Mouse (Mus musculus) intestine, embryonic 14.5 days (tissue): ENCODE measurements around the gene Dok1. TPM values are rescaled to one million over a fixed set of nuclear protein-coding genes. Genes with fewer than 3 reads are reported as not detected.

Experiments used
- ATAC-seq: fragments of 200-750 bp; cut with Nextera tagmentation; replicated peaks from 2 replicates; pipeline ENCODE4 v1.8.0; 2017; ENCODE audit warnings: low read depth, moderate number of reproducible peaks, moderate TSS enrichment, moderate library complexity; ENCODE audit not compliant: low FRiP score, low TSS enrichment
- DNase-seq: peaks from one replicate; pipeline ENCODE4 v3.0.0-alpha.2; 2018; ENCODE audit warnings: low spot score
- H3K27ac ChIP-seq: fragments of 300-500 bp; sonication (generic); 2 replicates; pipeline ENCODE4 v1.5.1; 2014; ENCODE audit warnings: low read depth, mild to moderate bottlenecking, control low read depth
- H3K27me3 ChIP-seq: fragments of 300-500 bp; sonication (generic); replicated peaks from 2 replicates; pipeline ENCODE4 v1.6.1; 2014; ENCODE audit warnings: low read length, control low read depth; ENCODE audit not compliant: control insufficient read depth, insufficient read depth
- H3K36me3 ChIP-seq: fragments of 300-500 bp; sonication (generic); 2 replicates; pipeline ENCODE4 v1.6.1; 2014; ENCODE audit warnings: low read length, control low read depth; ENCODE audit not compliant: control insufficient read depth, insufficient read depth
- H3K4me1 ChIP-seq: fragments of 300-500 bp; sonication (generic); replicated peaks from 2 replicates; pipeline ENCODE4 v1.6.1; 2014; ENCODE audit warnings: low read length, control low read depth, mixed read lengths; ENCODE audit not compliant: control insufficient read depth, insufficient read depth
- H3K4me2 ChIP-seq: fragments of 300-500 bp; sonication (generic); 2 replicates; pipeline ENCODE4 v1.6.1; 2014; ENCODE audit warnings: low read length
- H3K4me3 ChIP-seq: fragments of 300-500 bp; sonication (generic); 2 replicates; pipeline ENCODE4 v1.5.1; 2014; ENCODE audit warnings: low read depth, low read length, control low read depth, mixed read lengths
- H3K9ac ChIP-seq: fragments of 300-500 bp; sonication (generic); 2 replicates; pipeline ENCODE4 v1.6.1; 2014; ENCODE audit warnings: mild to moderate bottlenecking, low read length
- H3K9me3 ChIP-seq: fragments of 300-500 bp; sonication (generic); 2 replicates; pipeline ENCODE4 v1.6.1; 2016; ENCODE audit warnings: low read length, control low read depth; ENCODE audit not compliant: control insufficient read depth
- WGBS: fragments of 180-500 bp; shearing (Covaris S2); extraction: QIAGEN DNeasy Blood & Tissue Kit; methylation state at CpG from one replicate; pipeline ENCODE4 v1.1.7; 2014; 5-methylcytosine and 5-hydroxymethylcytosine counted together
- polyA plus RNA-seq: library from polyadenylated mRNA; unstranded; fragments of >200 nt; fragmentation: Nextera tagmentation; extraction: Ambion mirVana; gene quantifications from 2 replicates; pipeline ENCODE4 v1.2.1, GENCODE M21; 2014

Dok1 gene
- polyA plus RNA-seq, 1 experiment from 2014 or later = 7.6 TPM

DNA sequence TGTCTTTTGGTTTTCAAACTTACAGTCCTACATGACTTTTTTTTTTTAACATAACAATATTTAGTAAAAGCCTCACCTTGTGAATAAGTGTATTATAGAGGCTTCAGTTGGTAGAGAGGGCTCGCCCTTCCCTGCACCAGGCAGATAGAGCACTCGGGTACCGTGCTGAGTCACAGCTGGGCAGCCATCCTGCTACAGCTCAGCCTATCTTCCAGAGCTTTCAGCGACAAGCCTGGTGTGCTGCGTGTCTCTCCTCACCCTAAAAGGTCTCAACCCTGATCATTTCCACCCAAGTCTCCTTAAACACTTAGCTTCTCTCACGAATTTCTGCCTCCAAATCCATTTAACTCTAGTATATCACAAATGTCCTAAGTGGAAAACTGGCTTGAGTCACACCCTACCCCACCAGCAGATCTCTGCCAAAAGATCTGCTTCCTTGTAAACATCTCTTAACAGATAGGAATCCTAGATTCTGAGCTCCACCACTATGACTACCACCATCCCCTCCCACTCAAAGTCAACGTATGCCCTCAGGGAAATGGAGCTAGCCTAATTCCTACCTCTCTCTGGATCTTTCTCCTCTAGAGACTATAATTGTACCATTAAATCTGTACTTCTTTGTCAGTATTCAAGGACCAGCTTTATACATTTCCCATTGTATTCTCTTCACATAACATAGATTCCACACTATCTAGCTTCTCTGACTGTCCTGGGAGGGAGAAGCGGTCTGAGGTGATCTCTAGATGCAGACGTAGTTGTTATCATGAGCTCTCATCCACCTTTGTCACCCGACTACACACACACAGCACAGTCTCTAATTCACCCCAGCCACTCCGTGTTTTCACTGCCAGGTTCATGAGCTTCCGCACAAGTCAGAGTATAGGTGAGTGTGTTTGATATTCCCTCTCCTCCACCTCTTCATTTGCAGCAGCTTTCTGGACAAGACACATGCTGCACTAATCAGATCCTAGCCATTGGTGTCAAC, 18.5 kb downstream of the Dok1 start:
- no peak overlapping the region for H3K27ac ChIP-seq
- WGBS = 65% methylated on average over 12 of the region's 12 CpGs
- no peak for ATAC-seq

DNA sequence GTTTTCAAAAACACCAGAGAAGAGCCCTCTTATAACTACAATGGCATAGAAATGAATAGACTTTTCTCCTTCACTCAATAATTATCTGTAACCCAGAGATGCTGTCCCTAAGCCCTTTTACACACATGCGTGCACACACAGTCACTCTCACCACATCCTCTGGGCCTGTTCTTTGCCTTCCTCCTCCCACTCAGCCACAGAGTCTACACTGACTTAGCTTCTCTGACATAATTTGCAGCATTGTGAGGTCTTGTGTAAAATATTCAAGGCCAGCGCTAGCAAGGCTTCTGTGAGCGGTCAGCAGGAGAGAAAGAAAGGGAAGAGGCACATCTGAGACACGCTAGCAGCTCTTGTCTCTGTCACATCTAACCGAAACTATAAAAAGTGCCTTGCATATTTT, 19.8 kb downstream of the Dok1 start:
- WGBS = 74% methylated on average over 5 of the region's 5 CpGs
- no peak overlapping the region for H3K27ac ChIP-seq

More for the DNA sequence above, 18.5 kb downstream of the Dok1 start:
- Histone ChIP-seq H3K9ac (no peak overlapping the region), H3K4me1 (0 out of 2 replicates have a peak, but pooled peaks cover 2% of the 10 kb centered on the region), H3K4me2 (no peak overlapping the region), H3K9me3 (no peaks in the 10 kb centered on the region), H3K36me3 (no peaks in the 10 kb centered on the region), H3K27me3 (0 out of 2 replicates have a peak, but pooled peaks cover 4% of the 10 kb centered on the region), H3K4me3 (no peak overlapping the region)
- no peak for DNase-seq

DNA sequence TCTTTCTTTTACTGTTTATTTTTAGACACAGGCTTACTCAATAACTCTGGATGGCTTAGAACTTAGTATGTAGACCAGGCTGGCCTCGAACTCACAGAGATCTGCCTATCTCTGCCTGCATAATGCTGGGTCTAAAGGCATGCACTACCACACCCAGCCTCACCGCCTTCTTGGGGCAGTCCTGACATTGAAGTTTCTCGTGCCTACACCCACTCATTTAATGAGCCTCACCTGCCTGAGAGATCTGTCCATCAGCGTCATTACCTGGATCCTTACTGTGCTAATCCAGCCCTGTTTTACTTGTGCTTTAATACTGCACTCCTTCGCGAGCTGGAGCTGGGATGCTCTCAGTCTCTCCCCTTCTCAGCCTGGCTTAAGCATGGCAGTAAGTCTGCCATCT, 21.5 kb downstream of the Dok1 start:
- H3K27ac ChIP-seq = no peak overlapping the region
- 0 out of 2 replicates have a peak, but pooled peaks cover 2% of the 10 kb centered on the region for H3K4me1 ChIP-seq
- 0 out of 2 replicates have a peak, but pooled peaks cover 4% of the 10 kb centered on the region for H3K27me3 ChIP-seq
- no peaks in the 10 kb centered on the region for H3K9me3 ChIP-seq
- ATAC-seq (0 out of 2 replicates have a peak, but pooled peaks have one; percentile 27), DNase-seq (no peak)
- H3K4me2 ChIP-seq = no peak overlapping the region
- 67% methylated on average over 6 of the region's 6 CpGs for WGBS
- H3K4me3 ChIP-seq = no peak overlapping the region
- H3K36me3 ChIP-seq = no peaks in the 10 kb centered on the region
- no peak overlapping the region for H3K9ac ChIP-seq

More for the DNA sequence above, 19.8 kb downstream of the Dok1 start:
- Histone ChIP-seq H3K9ac (no peak overlapping the region), H3K9me3 (no peaks in the 10 kb centered on the region), H3K4me3 (no peak overlapping the region), H3K4me1 (0 out of 2 replicates have a peak, but pooled peaks cover 2% of the 10 kb centered on the region), H3K4me2 (no peak overlapping the region), H3K27me3 (0 out of 2 replicates have a peak, but pooled peaks cover 4% of the 10 kb centered on the region), H3K36me3 (no peaks in the 10 kb centered on the region)
- ATAC-seq = no peak
- no peak for DNase-seq

DNA sequence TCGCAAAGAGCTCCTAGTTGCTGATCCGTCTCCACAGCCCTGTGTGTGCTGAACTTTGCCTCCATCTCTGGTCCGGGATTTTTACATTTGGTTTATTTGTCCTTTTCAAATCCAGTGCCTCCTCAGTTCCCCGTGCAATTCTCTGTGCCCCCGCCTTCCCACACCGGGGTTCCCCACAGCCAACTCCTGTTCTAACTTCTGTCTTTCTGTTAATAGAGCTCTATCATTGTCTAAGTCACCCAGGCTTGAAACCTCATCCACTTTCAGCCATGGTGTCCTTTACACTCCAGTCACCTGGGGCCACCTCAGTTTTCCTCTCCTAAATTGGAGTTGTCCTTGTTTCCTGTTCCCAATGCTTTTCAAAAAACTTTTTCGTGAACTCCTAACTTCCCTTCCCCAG, 22.0 kb downstream of the Dok1 start:
- ATAC-seq (no peak), DNase-seq (no peak)
- Histone ChIP-seq H3K9ac (no peak overlapping the region), H3K4me2 (no peak overlapping the region), H3K9me3 (no peaks in the 10 kb centered on the region), H3K4me1 (0 out of 2 replicates have a peak, but pooled peaks cover 2% of the 10 kb centered on the region), H3K27me3 (0 out of 2 replicates have a peak, but pooled peaks cover 4% of the 10 kb centered on the region), H3K36me3 (no peaks in the 10 kb centered on the region), H3K4me3 (no peak overlapping the region), H3K27ac (no peak overlapping the region)
- 87% methylated on average over 7 of the region's 7 CpGs for WGBS

- no peak overlapping the region for H3K27ac ChIP-seq
- H3K9me3 ChIP-seq = no peaks in the 10 kb centered on the region
- H3K4me3 ChIP-seq = no peak overlapping the region
- H3K36me3 ChIP-seq = no peaks in the 10 kb centered on the region
- ATAC-seq (no peak), DNase-seq (no peak)
- 0 out of 2 replicates have a peak, but pooled peaks cover 2% of the 10 kb centered on the region for H3K4me1 ChIP-seq
- H3K4me2 ChIP-seq = no peak overlapping the region
- H3K9ac ChIP-seq = no peak overlapping the region
- H3K27me3 ChIP-seq = 0 out of 2 replicates have a peak, but pooled peaks cover 4% of the 10 kb centered on the region
- 48% methylated on average over 7 of the region's 7 CpGs for WGBS
Observed at GRCm38 (mm10) chr6:83010010-83010409, 23.3 kb downstream of the Dok1 start.

DNA sequence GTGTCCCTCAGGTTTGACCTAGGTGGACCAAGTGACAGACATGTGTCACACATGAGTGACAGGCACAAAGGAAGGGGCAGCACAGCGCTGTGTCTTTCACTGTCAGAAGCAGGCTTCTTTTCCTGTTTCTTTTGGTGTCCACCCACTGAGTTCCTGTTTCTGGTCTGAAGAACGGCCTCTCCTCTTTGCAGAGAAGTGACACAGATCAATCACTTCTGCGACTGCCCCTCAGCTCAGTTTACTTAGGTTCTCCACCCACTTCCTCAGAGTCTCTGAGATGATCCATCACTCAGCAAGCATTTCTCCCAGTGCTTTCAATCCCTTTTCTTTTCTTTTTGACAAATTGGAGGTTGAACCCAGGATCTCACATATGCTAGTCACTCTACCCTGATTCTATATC, 24.6 kb downstream of the Dok1 start:
- Histone ChIP-seq H3K9me3 (no peaks in the 10 kb centered on the region), H3K4me3 (no peak overlapping the region), H3K4me2 (no peak overlapping the region), H3K27me3 (no peaks in the 10 kb centered on the region), H3K9ac (no peak overlapping the region), H3K27ac (no peak overlapping the region), H3K4me1 (0 out of 2 replicates have a peak, but pooled peaks cover 2% of the 10 kb centered on the region), H3K36me3 (no peaks in the 10 kb centered on the region)
- ATAC-seq (no peak), DNase-seq (no peak)
- 30% methylated on average over 3 of the region's 3 CpGs for WGBS

GRCm38 (mm10) chr6:83006114-83006513, 27.2 kb downstream of the Dok1 start:
- WGBS = 80% methylated on average over 6 of the region's 6 CpGs

DNA sequence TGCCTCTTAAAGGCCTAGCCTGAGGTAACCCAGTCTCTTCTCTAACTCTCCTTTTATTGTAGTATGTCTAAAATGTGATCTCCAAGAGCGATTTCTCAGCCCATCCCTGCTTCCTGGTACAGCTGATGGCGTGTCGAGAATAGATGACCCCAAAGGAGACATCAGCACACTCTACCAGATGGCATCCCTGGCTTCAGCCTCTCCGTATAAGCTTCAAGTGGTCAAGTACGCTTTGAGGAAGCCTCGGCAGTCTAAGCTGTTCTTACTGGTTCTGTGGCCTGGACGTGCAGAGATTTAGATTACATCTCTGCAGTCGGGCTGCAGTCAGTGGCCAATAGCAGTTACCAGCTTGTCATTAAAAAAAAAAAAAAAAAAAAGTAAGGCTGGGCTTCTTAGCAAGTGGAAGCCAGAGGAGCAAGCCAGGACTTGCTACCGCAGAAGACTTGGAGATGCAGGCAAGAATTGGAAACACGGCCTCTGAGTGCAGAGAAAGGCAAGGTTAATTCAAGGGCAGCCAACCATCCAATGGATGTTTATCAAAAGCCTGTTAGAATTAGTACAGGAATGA, 27.7 kb downstream of the Dok1 start:
- Histone ChIP-seq H3K36me3 (no peaks in the 10 kb centered on the region), H3K27ac (no peak overlapping the region), H3K9ac (no peak overlapping the region), H3K4me1 (0 out of 2 replicates have a peak, but pooled peaks cover 2% of the 10 kb centered on the region), H3K4me3 (no peak overlapping the region), H3K4me2 (no peak overlapping the region), H3K9me3 (no peaks in the 10 kb centered on the region), H3K27me3 (no peaks in the 10 kb centered on the region)
- WGBS = 81% methylated on average over 10 of the region's 10 CpGs
- ATAC-seq = no peak
- no peak for DNase-seq

More at GRCm38 (mm10) chr6:83006114-83006513, 27.2 kb downstream of the Dok1 start:
- Histone ChIP-seq H3K36me3 (no peaks in the 10 kb centered on the region), H3K4me2 (no peak overlapping the region), H3K27me3 (no peaks in the 10 kb centered on the region), H3K9me3 (no peaks in the 10 kb centered on the region), H3K9ac (no peak overlapping the region), H3K4me3 (no peak overlapping the region), H3K4me1 (0 out of 2 replicates have a peak, but pooled peaks cover 2% of the 10 kb centered on the region), H3K27ac (no peak overlapping the region)
- no peak for DNase-seq
- no peak for ATAC-seq
